Mouse (Mus musculus) liver, adult 2 months (tissue): ENCODE results near the gene Rcn3. TPM values are rescaled to one million over a fixed set of nuclear protein-coding genes. Genes with fewer than 3 reads are reported as not detected.

ENCODE experiments used
- DNase-seq: peaks from one replicate; pipeline ENCODE4 v3.0.0-alpha.2; 2011; ENCODE audit warnings: low read depth, low spot score; ENCODE audit errors: extremely low read depth
- H3K27ac ChIP-seq: fragments of 200-500 bp; replicated peaks from 2 replicates; pipeline ENCODE4 v1.5.1; 2012; ENCODE audit warnings: low read depth, mild to moderate bottlenecking, control low read depth, inconsistent platforms, low read length; ENCODE audit not compliant: insufficient read depth
- H3K27me3 ChIP-seq: fragments of 200-500 bp; 2 replicates; pipeline ENCODE4 v1.6.1; 2012; ENCODE audit warnings: mild to moderate bottlenecking, moderate library complexity, low read length, inconsistent platforms; ENCODE audit not compliant: control insufficient read depth, insufficient read depth
- H3K36me3 ChIP-seq: fragments of 200-500 bp; 2 replicates; pipeline ENCODE4 v1.6.1; 2012; ENCODE audit warnings: low read length, inconsistent platforms; ENCODE audit not compliant: control insufficient read depth, insufficient read depth
- H3K4me1 ChIP-seq: fragments of 200-500 bp; 2 replicates; pipeline ENCODE4 v1.6.1; 2011; ENCODE audit warnings: low read length; ENCODE audit not compliant: control insufficient read depth, insufficient read depth
- H3K4me3 ChIP-seq: fragments of 200-500 bp; 2 replicates; pipeline ENCODE4 v1.5.1; 2011; ENCODE audit warnings: low read depth, mild to moderate bottlenecking, control low read depth, low read length, moderate library complexity; ENCODE audit not compliant: insufficient read depth
- H3K79me2 ChIP-seq: fragments of 200-500 bp; 2 replicates; pipeline ENCODE4 v1.6.1; 2012; ENCODE audit warnings: inconsistent platforms, mild to moderate bottlenecking, low read length, moderate library complexity; ENCODE audit not compliant: control insufficient read depth, insufficient read depth
- H3K9ac ChIP-seq: fragments of 200-500 bp; 2 replicates; pipeline ENCODE4 v1.6.1; 2012; ENCODE audit warnings: low read depth, mild to moderate bottlenecking, control low read depth, inconsistent platforms, low read length
- CTCF ChIP-seq: fragments of 200-500 bp; IDR thresholded peaks from 2 replicates; pipeline ENCODE4 v1.5.1; 2011; ENCODE audit warnings: low read depth, low read length, control low read depth
- POLR2A ChIP-seq: fragments of 200-500 bp; IDR thresholded peaks from 2 replicates; pipeline ENCODE4 v1.6.1; 2011; ENCODE audit warnings: low read length, control low read depth; ENCODE audit not compliant: insufficient read depth; ENCODE audit errors: extremely low read depth
- WGBS: fragments of 180-500 bp; shearing (Covaris S2); methylation state at CpG from one replicate; pipeline ENCODE4 v1.1.7; 2018; 5-methylcytosine and 5-hydroxymethylcytosine counted together
- polyA plus RNA-seq: library from polyadenylated mRNA; depleted of rRNA; stranded (reverse); fragments of >200 nt; gene quantifications from 2 replicates; pipeline ENCODE4 v1.2.3, GENCODE M21; 2012
- total RNA-seq: library from RNA; depleted of rRNA; stranded (reverse); fragments of >200 nt; gene quantifications from 2 replicates; pipeline ENCODE4 v1.2.3, GENCODE M21; 2014

Gene Rcn3
- total and polyA plus RNA-seq, 2 experiments, result 6.7 to 14.9 TPM

DNA sequence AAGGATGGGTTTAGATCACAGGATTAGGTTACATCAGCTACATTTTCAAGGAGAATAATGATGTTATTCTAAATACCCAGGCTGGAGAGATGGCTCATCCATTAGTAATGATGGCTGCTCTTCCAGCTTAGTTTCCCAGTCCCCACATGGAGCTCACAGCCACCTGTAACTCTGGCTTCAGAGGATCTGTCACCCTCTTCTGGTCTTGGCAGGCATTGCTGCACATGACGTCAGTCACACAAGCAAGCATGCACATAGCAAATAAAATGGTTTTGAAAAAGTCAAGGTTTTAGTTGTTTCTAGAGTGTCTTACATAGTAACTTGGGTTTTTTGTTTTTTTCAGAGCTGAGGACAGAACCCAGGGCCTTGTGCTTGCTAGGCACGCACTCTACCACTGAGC, 19.8 kb downstream of the Rcn3 start:
- no peaks in the 10 kb centered on the region for H3K27me3 ChIP-seq
- H3K36me3 ChIP-seq, result no peaks in the 10 kb centered on the region
- WGBS, result 22% methylated on average over 2 of the region's 2 CpGs
- no peak for DNase-seq
- H3K4me1 ChIP-seq, result peaks cover 16% of the 10 kb centered on the region
- peak overlapping the region; percentile 55 for H3K27ac ChIP-seq
- no peak overlapping the region for H3K4me3 ChIP-seq
- TF ChIP-seq CTCF (peak; percentile 63), POLR2A (no peak)
- H3K9ac ChIP-seq, result no peak overlapping the region
- peaks cover 29% of the 10 kb centered on the region; the same call in 1 of the 2 replicates for H3K79me2 ChIP-seq

GRCm38 (mm10) chr7:45069671-45070070, 22.4 kb downstream of the Rcn3 start:
- H3K4me1 ChIP-seq, result peaks cover 9% of the 10 kb centered on the region
- no peaks in the 10 kb centered on the region for H3K27me3 ChIP-seq
- H3K27ac ChIP-seq, result no peak overlapping the region
- peaks cover 31% of the 10 kb centered on the region; the same call in 1 of the 2 replicates for H3K79me2 ChIP-seq
- WGBS, result 90% methylated on average over 2 of the region's 2 CpGs
- no peak for DNase-seq
- TF ChIP-seq CTCF, result no peak
- TF ChIP-seq POLR2A, result no peak
- H3K36me3 ChIP-seq, result no peaks in the 10 kb centered on the region
- no peak overlapping the region for H3K4me3 ChIP-seq
- H3K9ac ChIP-seq, result no peak overlapping the region

DNA sequence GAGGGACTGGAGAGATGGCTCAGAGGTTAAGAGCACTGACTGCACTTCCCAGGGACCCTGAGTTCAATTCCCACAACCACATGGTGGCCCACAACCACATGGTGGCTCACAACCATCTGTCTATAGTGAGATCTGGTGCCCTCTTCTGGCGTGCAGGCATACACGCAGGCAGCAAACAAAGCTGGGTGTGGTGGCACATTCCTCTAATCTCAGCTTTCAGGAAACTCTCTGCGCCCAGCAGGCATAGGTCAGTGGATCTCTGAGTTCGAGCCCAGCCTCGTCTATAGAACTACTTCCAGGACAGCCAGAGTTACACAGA, 24.1 kb downstream of the Rcn3 start:
- Histone ChIP-seq H3K27ac (no peak overlapping the region), H3K4me3 (no peak overlapping the region), H3K36me3 (no peaks in the 10 kb centered on the region), H3K27me3 (no peaks in the 10 kb centered on the region), H3K4me1 (peaks cover 12% of the 10 kb centered on the region), H3K9ac (no peak overlapping the region), H3K79me2 (peaks cover 29% of the 10 kb centered on the region)
- WGBS, result 33% methylated on average over 5 of the region's 5 CpGs
- TF ChIP-seq POLR2A (no peak), CTCF (peak; percentile 92)
- peak; percentile 51 for DNase-seq

DNA sequence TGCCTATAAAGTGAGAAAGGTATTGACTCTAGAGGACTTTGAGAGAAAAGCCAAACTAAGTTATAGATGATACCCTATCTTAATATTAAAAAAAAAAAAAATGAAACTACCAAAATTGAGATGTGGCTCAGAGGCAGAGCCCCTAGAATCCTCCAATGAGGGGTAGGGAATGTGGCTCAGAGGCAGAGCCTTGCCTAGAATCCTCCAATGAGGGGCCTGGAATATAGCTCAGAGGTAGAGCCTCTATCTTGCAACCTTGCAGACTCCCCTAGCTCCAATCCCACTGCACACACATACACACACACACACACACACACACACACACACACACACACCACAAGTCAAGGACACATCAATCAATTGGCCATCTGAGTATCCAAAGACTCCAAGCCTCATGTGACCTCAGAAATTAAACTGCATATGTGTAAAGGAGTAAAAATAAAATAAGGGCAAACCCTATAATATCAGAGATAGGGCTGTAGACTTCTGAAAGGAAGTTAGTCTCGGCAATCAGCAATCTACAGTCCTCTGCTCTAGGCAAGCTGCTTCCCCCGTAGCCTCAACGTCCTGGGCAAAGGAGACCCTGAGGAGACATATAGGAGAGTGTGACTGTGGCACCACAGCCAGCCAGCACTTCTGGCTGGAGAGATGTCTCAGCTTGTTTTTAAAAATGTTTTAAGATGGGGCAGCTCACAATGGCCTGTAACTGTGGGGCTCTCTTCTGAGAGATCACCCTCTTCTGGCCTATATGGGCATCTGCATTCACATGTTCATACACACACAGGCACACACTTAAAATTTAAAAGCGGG, 24.6 kb downstream of the Rcn3 start:
- H3K4me1 ChIP-seq, result peaks cover 8% of the 10 kb centered on the region
- no peak overlapping the region for H3K27ac ChIP-seq
- no peak overlapping the region for H3K9ac ChIP-seq
- H3K27me3 ChIP-seq, result no peaks in the 10 kb centered on the region
- DNase-seq, result no peak
- TF ChIP-seq POLR2A (no peak), CTCF (no peak)
- peaks cover 29% of the 10 kb centered on the region for H3K79me2 ChIP-seq
- no peak overlapping the region for H3K4me3 ChIP-seq
- H3K36me3 ChIP-seq, result no peaks in the 10 kb centered on the region
- WGBS, result 83% methylated on average over 4 of the region's 4 CpGs

GRCm38 (mm10) chr7:45062239-45062835, 29.7 kb downstream of the Rcn3 start, which contains the start of the genes Nosip and Prrg2:
Gene Nosip, plus strand, starts transcription at chr7:45062429.
Gene Prrg2, minus strand, starts transcription at chr7:45062677.
- Histone ChIP-seq H3K36me3 (no peaks in the 10 kb centered on the region), H3K79me2 (peaks cover 9% of the 10 kb centered on the region), H3K9ac (peak within 1 kb of the TSS; percentile 83), H3K27me3 (no peaks in the 10 kb centered on the region), H3K4me1 (peaks cover 8% of the 10 kb centered on the region), H3K4me3 (peak within 1 kb of the TSS; percentile 66), H3K27ac (peak within 1 kb of the TSS; percentile 97)
- TF ChIP-seq POLR2A (no peak), CTCF (no peak)
- under 1% methylated on average over 31 of the region's 31 CpGs for WGBS
- DNase-seq, result peak; percentile 97

DNA sequence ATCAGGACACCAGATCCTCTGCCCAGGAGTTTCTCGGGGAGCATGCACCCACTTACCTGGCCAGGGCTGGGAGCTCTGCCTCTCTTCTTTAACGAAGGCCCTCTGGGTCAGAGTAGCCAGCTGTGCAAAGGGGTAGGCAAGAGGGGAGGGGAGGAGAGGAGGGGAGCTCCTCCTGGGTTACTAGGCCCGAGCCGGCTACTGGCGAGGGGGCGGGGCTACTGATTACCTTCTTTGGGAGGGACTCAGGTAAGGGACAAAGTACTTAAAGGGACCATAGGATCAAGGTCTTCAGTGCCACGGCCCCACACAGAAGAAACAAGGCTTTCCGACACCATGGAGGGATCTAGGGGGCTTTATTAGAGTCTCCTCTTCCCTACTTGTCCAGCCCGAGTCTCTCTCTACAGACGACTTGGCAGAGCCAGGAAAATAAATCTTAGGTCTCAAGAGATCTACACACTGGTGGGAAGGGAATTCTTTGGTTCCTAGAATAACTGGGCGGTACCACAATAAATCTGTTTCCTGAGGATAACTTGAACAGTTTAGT, 30.4 kb downstream of the Rcn3 start:
- Histone ChIP-seq H3K27ac (peak overlapping the region; percentile 67), H3K4me1 (peaks cover 8% of the 10 kb centered on the region), H3K27me3 (no peaks in the 10 kb centered on the region), H3K4me3 (peak overlapping the region; percentile 34), H3K9ac (peak overlapping the region; percentile 65), H3K36me3 (no peaks in the 10 kb centered on the region), H3K79me2 (peaks cover 9% of the 10 kb centered on the region)
- TF ChIP-seq POLR2A, result no peak
- TF ChIP-seq CTCF, result no peak
- WGBS, result 6% methylated on average over 11 of the region's 11 CpGs
- DNase-seq, result peak; percentile 81
